Mouse (Mus musculus): ENCODE results near the gene Kifc5b.

The Kifc5b gene

DNA sequence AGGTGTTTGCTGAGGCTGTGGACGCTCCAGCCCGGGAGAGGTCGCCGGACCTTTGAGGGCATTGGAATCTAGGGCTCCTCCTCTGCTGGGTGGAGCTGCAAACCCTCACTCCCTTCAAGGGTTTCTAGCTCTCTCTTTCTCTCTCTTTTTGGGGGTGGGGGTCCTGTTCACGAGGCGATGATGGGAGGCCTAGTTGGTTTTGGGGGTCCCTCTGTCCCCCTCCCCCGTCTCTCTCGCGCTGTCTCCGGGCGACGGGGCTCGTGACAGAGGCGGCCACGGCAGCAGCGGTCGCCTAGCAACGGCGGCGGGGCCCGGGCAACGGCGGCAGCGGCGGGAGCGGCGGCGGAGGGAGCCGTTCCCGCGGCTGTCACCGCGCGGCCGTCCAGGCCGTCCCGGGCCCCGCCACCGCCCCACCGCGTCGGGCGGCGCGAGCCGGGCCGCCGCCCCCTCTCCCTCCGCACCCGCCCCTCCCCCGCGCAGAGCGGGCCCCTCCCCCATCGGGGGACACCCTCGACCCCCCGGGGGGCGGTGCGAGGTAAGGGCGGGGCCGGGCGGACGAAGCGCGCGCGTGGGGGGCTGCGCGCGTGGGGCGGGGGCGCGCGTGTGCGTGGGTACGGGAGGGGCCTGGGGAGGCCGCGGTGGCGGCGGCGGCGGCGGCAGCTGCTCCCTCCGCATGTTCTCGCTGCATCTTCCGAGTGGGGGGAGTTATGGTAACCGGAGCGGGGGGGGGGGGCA lies 31.6 kb downstream of the Kifc5b start:
- DNase-seq: peak; percentile 65

DNA sequence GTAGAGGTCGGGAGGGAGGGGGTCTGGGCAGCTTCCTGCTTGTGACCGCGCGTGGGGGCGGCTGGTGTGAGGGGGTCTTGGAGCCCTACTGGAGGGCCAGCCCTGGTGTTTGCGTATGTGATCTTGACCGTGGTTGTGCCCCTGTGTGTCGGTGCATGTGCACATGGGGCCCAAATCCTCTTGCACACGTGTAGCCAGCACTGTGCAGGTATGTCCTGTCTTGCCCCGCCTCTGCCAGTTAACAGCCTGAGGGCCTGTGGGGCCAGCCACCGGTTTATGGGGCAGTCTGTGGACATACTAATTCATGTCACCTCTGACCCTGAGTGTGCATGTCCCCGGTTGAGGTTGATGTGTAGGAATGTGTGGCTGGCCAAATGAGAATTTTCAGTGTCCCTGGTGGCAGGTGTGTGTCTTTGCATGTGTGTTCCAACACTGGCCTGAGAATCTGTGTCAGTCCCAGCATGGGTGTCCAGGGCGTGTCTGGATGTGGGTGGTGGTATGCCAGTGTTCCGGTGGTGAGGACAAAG lies 32.2 kb downstream of the Kifc5b start:
- no peak for DNase-seq

DNA sequence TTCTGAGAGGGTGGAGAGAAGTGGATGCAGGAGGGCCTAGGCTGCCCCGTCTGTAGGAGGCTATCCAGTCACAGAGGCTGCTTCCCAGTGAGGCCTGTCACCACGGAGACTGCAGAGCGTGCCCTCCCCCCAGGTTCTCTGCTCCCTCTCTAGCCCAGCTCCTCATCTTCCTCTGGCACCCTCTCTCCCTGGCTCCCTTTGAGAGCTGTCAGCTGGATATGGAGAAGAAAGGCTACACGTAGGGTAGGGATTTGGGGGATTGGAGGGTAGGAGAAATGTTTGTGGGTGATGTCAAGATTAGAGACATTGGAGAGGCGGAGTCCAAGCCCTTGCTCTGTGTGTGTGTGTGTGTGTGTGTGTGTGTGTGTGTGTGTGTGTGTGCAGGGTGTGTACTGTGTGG lies 33.0 kb downstream of the Kifc5b start:
- DNase-seq: no peak

DNA sequence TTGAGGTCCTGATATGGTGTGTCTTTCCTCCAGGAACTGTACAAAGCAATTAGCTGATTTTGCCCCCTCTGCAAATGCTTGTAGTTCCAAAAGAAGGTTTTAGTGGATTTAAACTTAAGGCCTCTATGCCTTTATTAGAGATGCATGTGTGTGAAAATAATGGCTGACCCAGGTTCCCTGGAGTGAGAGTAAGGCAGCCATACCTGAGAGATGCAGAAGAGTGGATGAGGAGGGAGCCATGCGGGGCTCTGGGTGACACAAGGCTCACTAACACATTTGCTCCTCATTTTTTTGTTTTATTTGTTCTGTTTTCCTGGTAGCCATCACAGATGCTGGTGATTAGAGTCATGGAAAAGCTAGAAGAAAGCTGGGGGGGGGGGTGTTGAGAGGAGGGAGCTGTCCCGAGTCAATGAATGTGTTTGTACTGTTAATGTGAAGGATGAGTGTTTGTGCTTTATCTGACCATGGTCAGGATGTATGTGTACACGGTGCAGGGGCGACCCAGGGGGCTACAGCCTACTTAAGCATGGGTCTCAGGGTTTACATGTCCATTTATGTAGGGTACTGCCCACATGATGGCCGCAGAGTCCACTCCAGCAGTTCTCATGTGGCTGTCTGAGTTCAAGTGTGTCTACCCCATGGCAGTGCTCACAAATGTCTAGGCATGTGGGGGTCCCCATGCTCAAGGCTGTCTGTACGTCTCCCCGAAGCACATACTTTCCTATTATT lies 33.8 kb downstream of the Kifc5b start:
- DNase-seq: no peak

DNA sequence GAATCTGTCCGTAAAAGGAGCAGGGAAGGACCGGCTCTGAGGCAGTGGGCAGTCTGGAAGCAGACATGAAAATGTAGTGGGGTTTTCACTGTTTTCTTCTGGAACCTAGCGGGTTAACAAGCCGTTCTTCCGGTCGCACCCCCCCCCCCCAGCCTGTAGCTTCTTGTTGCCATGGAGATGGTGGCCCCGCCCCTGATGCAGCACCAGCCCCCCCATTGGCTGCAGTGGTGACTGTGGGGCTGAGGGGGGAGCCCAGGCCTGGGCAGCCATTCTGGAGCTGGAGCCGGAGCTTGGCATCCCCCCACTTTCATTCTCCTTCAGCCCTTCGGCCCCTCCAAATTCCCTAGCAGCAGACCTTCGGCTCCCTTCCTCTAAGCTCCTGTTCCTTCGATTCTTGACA lies 34.5 kb downstream of the Kifc5b start:
- peak; percentile 94 for DNase-seq

DNA sequence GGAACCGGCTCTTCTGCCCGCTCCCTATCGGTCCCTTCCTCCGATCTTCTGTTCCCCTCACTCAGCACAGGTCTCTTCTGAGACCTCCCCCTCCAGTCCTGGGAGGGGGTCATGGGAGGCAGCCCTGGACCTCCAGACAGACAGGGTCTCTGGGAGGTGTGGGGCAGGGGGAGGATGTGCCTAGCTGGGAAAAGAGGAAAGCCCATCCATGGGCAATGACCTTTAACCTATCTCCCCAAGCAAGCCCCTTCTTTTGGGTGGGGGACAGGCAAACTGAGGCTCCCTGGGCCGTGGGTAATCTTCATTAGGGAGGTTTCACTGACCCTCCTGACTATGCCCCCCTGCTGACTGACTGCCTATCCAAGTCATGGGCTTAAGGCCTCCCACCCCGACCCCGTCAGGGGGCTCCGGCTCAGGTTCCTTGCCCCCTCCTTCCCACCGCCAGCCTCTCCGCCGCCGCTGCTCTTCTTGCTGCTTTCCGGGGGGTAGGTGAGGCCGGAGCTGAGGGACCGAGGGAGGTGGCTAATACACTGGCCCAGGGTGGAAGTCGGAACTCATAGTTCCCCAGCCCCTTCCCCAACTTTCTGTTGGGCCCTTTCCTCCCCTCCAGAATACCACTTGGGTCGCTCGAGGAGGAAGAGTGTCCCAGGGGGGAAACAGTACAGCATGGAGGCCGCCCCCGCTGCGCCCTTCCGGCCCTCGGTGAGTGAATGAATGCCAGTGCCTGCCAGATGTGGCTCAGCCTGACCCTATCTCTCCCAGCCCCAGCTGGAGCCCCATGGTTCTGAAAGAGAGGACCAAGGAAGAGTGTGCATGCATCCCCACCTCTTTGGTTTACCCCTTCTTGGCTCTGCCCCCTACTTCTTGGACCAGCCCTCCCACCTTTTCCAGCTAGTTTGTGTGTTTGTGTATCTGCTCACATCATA lies 35.3 kb downstream of the Kifc5b start:
- DNase-seq: no peak

DNA sequence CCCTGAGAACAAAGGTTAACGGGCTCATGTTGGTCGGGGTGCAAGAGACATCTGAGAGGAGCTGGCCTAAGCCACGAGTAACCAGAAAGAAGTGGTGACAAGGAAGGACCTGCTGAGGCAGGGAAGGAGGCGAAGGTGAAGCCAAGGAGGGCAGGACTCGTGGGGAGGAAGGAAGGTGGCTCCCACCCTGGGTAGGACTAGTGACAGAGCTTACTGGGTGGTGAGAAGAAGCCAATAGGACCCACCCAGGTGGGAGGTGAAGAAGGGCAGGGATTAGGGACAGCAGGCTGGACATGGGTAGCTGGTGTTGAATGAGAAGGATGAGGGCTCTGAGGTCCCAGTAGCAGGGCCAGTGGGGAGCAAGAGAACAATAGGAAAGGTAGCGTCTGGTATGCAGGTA lies 36.3 kb downstream of the Kifc5b start:
- DNase-seq: no peak

DNA sequence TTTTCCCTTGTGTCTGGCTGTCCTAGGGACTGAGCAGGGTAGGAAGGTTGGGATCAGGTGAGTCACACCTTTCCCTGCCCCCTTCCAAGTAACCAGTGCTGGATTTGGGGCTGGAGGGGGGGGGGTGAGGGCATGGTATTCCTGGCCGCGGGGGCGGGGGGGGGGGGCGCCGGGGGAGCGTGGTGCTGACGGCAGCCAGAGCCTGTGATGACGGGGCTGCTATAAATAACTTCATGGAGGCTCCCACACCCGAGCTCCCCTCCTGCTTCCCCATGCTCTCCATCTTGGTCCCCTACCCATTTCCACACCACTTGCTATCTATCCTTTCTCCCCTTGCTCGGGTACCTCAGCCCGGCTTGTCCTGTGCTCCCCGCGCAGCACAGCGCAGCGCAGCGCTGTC lies 36.8 kb downstream of the Kifc5b start:
- no peak for DNase-seq

DNA sequence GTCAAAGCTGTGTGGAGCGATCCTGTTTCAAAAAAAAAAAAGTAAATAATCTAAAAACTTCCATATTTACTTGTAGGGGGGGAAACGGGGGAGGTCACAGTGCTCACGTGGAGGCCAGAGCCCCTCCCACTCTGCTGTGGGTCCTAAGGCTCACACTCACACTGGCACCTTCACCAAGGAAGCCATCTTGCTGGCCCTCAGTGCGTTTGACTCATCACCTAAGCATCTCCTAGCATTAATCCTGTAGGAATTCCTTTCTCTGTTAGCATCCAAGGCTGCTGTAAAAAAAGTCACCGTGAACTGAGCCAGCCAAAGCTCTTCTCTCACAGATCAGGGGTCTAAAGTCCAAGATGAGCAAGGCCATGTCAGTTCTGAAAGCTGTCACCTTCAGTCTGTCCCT lies 39.4 kb downstream of the Kifc5b start:
- no peak for DNase-seq

DNA sequence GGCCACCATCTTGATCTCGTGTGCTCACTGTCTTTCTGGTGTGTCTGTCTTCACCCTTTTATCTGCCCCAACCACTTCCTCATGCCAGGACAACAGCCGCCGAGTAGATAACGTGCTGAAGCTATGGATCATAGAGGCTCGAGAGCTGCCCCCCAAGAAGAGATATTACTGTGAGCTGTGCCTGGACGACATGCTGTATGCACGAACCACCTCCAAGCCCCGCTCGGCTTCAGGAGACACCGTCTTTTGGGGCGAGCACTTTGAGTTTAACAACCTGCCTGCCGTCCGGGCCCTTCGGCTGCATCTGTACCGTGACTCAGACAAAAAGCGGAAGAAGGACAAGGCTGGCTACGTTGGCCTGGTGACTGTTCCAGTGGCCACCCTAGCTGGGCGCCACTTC lies 40.0 kb downstream of the Kifc5b start:
- DNase-seq: no peak

DNA sequence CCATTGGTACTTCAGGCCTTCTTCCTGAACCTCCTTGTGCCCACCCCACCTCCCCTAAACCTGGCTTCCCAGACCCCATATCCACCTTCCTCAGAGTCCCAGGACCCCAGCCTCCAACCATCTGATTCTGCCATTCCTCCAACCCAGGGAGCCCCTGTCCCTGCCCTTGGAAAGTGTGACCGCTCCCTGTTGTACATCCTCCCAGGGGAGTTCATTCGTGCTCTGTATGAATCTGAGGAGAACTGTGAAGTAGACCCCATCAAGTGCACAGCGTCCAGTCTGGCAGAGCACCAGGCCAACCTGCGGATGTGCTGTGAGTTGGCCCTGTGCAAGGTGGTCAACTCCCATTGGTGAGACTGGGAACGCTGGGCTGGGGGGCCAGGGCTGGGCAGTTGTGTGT lies 41.0 kb downstream of the Kifc5b start:
- DNase-seq: no peak

DNA sequence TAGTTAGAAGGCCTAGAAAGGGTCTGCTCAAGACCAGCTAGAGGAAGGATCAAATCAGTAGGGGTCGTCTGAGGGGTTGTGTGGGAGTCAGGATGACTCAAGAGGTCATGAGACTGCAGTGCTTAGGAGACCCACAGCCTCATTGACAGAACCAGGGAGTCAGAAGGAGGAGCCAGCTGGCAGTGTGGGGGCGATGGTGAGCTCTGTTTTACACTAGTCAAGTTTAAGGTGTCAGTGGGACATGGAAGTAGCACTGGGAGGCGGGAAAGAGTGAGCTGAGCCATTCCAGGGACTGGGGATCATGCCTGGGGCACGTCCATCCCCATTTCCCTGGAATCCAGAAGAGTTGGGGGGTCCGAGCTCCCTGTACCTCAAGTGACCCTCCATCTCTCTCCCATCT lies 42.0 kb downstream of the Kifc5b start:
- DNase-seq: no peak

DNA sequence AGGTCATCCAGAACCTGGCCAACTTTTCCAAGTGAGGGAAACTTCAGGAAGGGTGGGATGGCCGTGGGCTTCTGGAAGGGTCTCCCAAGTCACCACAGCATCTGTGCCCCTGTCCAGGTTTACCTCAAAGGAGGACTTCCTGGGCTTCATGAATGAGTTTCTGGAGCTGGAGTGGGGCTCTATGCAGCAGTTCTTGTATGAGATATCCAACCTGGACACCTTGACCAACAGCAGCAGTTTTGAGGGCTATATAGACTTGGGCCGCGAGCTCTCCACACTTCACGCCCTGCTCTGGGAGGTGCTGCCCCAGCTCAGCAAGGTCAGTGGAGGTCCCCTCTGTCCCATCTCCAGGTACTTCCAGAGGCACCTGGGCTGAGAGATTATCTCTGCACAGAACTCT lies 42.9 kb downstream of the Kifc5b start:
- no peak for DNase-seq

DNA sequence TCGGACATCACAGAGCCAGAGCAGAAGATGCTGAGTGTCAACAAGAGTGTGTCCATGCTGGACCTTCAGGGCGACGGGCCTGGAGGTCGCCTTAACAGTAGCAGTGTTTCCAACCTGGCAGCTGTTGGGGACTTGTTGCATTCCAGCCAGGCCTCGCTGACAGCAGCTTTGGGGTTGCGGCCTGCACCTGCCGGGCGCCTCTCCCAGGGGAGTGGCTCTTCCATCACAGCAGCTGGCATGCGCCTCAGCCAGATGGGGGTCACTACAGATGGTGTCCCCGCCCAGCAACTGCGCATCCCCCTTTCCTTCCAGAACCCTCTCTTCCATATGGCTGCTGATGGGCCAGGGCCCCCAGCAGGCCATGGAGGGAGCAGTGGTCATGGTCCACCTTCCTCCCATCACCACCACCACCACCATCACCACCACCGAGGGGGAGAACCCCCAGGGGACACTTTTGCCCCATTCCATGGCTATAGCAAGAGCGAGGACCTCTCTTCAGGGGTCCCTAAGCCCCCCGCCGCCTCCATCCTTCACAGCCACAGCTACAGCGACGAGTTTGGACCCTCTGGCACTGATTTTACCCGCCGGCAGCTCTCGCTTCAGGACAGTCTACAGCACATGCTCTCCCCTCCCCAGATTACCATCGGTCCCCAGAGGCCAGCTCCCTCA lies 44.8 kb downstream of the Kifc5b start:
- no peak for DNase-seq

DNA sequence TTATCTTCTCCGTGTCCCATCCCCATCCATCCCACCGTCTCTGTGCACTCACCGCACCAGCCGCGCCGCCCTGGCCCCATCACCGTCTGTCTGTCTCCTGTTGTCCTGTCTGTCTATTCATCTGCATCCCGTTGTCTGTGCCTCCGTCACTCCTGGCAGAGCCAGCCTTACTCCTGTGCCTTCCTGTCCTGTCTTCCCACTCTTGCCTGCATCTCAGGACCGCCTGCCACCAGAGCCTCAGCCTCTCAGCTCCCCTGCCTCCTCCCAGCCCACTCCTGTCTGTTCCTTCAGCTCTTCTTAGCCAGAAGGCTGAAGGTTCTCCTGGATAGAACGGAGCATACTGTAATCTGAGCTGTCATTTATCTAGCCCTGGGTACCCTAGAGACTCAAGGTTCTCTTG lies 50.1 kb downstream of the Kifc5b start:
- DNase-seq: no peak

DNA sequence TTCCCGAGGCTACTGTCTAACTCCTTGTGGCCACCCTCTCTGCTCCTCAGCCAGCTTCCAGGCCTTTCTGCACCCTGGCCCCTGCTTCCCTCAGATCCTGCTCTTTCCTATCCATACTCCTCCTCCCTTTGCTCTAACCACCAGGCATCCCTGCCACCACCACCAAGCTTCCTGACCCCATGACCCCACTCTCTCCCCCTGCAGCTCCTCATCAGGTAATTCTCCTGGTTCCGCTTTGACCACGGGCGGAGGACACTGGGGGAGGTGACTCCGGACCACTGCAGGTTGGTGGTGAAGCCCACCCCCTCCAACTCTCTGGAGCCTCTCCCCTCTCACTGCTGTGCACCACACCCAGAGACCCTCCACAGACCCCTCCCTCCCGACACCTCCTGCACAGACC lies 50.6 kb downstream of the Kifc5b start:
- DNase-seq: no peak

DNA sequence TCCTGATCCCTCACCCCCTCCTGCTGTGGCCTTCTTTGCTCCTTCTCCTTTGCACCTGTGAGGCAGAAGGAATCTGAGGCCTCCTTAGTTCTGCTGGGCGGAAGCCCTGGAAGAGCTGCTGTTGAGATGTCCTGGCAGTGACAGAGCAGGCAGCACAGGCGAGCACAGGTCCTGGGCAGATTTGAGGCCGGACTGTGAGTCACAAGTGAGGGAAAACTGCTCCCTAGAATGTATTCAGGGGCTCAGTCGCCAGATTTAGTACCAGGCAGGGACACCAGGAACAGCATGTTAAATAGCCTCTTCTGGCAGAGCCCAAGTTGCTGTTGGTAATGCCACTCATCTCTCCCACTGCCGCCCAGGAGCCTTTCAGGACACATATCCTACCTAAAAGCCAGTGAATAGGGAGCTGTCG lies 51.3 kb downstream of the Kifc5b start:
- no peak for DNase-seq

DNA sequence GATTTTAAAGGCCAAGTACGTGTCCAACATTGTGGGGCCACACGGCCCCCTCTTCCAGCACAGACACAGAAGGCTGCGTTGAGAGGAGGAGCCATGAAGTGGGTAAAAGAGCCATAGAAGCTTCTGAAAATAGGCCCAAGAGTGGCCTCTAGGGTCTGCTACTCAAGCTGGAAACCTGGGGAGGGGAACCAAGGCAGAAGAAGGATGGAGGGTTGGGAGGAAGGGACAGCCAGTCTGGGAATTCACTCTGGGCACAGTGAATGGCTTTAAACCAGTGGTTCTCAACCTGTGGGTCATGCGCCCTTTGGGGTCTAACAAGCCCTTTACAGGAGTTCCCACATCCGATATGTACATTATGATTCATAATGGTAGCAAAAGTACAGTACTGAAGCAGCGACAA lies 52.4 kb downstream of the Kifc5b start:
- no peak for DNase-seq

DNA sequence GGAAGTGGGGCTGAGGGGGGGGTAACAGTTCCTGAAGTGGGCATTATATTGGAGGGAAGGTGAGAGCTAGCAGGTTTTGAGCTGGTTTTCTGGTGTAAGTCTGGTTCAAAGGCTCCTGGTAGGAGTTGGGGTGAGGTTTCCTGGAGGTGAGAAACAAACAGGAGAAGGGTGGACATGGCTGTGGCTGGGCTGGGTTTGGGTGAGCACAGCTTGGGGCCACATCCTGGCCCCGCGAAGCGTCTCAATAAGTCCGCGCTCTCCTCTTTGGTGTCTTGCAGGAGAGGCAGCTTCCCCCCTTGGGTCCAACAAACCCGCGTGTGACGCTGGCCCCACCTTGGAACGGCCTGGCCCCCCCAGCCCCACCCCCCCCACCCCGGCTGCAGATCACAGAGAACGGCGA lies 53.3 kb downstream of the Kifc5b start:
- no peak for DNase-seq

DNA sequence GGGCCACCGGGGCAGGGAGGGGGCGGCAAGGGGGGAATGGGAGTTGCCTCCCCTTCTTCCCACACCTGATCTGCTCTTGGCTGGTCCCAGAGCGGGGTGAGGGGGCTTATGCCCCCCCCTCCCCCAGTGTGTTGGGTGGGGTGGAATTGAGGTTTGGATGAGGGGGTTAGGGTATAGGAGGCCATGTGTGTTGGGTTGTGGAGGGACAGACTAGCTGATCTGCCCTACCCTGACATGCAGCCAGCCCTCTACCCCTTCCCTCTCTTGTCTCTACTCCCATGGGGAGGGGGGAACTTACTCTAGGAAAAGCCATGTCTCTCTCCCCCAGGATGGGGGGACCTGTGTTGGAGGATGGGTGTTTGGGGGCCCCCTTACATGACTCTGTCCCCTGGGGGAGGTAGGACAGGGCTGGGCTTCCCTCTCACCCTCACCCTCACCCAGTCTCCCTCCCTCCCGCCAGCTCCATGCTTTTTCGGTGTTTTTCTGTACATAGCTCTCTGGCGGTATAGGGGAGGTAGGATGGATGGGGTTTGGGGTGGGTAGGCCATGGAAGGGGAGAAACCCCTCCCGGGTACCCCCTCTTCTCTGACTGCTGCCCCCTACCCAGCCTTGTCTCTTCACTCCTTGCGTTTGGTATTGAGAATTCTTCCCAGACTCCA lies 54.5 kb downstream of the Kifc5b start:
- DNase-seq: no peak

DNA sequence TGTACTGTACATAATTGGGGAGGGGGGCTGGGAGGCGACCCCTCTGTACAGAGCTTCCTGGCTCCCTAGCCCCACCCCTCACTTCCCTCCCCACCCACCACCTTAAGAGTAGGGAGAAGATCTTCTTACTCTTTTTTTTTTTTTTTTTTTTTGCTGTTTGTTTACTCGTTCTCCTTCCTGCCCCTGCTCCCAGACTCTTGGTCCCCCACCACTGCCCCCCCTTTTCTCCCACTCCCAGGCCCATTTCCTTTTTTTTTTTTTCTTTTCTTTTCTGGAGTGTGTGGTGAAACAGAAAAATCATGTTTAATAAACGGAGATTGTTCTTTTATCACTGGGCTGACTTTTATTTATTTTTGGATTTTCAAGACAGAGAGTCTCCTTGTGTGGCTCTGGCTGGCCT lies 55.2 kb downstream of the Kifc5b start:
- DNase-seq: peak; percentile 60
